Mouse (Mus musculus) cerebellum, adult (tissue): ENCODE results near the gene Odc1.
"Not testable (repeated sequence)": the region's sequence is repeated elsewhere in the genome, so short reads cannot be mapped to it uniquely, and the experiment has no call there.

ENCODE experiments used
- ATAC-seq: cut with Nextera tagmentation; 2 replicates; pipeline ENCODE4 v1.9.2; 2017; ENCODE audit warnings: mild to moderate bottlenecking, moderate library complexity, mixed read lengths; ENCODE audit not compliant: insufficient number of reproducible peaks, low FRiP score, low TSS enrichment

Gene Odc1

DNA sequence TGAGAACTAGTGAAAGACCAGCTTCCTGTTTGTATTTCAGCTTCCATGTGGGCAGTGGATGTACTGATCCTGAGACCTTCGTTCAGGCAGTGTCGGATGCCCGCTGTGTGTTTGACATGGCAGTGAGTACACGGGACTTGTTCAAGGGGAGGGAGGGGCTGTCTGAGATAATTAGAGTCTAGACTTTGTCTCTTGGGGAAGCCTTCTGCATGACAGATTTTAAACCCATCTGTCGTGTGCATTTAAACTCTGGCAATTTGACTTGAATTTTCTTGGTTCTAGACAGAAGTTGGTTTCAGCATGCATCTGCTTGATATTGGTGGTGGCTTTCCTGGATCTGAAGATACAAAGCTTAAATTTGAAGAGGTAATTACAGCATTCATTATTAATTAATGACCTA lies 3.9 kb downstream of the Odc1 start:
- no peak for ATAC-seq

DNA sequence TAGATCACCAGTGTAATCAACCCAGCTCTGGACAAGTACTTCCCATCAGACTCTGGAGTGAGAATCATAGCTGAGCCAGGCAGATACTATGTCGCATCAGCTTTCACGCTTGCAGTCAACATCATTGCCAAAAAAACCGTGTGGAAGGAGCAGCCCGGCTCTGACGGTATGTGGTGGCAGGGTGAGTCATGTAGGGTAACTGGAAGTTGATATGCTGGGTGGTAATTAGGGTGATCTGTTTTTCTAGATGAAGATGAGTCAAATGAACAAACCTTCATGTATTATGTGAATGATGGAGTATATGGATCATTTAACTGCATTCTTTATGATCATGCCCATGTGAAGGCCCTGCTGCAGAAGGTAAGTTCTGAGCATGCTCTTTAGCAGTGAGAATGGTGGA lies 4.8 kb downstream of the Odc1 start:
- ATAC-seq = not testable (repeated sequence)

DNA sequence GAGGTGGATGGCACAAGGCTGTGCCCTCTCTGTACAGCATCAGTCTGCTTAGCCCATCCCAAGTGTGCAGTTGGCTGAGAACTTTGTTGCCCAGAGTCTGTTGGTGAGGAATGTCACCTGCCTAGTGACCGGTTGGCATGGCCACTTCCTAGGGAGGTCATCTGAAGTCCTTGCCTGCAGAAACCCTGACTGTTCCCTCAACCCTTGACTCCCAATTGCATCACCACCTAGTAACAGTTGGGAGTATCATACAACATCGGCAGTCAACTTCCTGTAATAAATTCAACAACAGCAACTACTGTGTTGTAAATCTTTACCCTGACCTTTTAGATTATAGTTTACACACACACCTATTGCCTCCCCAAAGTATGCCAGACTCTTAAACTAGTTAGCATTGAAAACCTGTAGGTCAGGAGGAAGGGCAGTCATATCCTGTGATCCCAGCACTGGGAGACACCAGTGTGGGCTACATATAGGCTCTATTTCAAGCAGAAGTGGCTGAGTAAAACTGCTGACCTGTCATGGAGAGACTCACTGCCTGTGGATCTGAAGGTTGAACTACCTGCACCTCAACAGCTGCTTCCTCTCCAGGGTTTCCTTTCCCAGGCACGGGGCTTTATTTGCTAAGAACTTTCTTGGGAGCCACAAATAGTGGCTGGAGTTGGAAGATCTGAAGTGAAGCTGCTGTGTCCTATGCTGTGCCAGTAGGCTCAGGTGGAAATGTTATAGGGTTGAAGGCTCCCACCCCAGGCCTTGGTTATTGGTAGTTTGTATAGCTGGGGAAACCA lies 6.8 kb downstream of the Odc1 start:
- no peak for ATAC-seq

DNA sequence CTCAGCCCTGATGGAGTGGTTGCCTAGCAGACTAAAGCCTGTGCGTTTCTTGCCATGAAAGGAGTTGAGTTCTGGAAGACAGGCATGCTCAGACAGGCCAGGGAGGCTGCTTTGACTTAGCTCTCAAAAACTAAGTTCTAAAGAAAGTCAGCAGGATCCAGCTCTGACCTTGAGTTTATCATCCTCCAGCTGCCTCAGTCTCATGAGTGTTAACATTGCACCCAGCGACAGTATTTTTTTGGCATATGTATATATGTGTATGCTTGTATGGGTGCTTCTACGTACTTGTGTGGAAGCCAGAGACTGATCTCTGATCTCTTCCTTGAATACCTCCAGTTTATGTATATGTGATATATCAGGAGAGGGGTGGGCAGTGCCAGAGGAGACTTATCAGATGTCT lies 7.8 kb downstream of the Odc1 start:
- ATAC-seq = no peak

DNA sequence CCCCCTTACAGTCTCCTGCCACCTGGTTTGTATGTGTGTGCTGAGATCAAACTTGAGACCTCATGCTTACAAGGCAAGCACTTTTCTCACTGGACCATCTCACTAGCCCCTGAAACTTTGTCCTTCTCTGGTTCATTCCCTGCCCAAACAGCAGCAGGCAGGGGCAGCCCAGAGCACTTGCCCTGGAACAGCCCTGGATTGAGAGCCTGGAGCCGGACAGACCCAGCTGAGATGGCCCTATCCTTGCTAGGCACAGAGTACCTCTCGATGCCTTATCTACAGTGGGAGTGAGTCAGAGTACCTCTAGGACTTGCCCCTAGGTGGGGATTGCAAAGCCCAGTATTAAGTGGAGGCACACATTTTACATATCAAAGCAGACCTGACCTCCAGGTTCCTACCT lies 8.4 kb downstream of the Odc1 start:
- no peak for ATAC-seq

- ATAC-seq = no peak
These were observed 9.0 kb downstream of the Odc1 start for GRCm38 (mm10) chr12:17553627-17554026.

- ATAC-seq = peak; percentile 27; the same call in 1 of the 2 replicates
These were observed 9.8 kb downstream of the Odc1 start for GRCm38 (mm10) chr12:17554200-17554951.

DNA sequence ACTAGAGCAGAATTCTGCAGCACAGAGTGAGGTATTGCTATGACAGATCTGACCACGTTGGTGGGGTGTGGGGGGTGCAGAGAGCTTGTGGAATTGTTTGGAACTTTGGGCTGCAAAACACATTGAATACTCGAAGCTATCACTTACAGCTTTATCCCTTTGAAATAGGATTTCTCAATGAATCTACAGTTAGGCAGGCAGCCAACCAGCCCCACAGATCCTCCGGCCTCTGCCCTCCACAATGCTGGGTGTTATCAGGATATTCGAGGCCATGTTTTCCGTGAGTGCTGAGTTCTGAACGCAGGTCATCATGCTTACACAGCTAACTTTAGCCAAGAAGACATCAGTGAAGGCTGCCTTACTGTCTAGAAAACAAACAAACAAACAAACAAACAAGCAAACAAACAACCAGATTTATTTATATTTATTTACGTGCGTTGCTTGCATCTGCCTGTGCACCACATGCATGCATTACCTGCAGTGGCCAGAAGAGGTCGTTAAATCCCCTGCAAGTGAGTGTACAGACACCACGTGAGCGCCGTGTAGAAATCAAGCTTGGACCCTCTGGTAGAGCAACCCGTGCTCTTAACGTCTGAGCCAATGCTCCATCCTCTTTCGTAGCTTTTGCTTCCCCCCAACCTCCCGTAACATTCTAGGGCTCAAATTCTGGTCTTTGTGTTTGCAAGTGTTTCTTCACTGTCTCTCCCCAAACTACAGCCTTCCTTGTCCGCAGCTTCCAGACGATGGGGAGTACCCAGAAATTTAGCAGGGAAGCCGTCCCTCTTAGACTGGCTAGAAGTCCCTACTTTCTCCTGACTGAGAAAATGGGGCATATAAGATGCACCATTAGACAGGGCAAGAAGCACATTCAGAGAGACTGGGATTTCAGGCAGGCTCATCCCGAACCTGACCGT lies 12.1 kb downstream of the Odc1 start:
- ATAC-seq = peak; percentile 38; the same call in 1 of the 2 replicates

DNA sequence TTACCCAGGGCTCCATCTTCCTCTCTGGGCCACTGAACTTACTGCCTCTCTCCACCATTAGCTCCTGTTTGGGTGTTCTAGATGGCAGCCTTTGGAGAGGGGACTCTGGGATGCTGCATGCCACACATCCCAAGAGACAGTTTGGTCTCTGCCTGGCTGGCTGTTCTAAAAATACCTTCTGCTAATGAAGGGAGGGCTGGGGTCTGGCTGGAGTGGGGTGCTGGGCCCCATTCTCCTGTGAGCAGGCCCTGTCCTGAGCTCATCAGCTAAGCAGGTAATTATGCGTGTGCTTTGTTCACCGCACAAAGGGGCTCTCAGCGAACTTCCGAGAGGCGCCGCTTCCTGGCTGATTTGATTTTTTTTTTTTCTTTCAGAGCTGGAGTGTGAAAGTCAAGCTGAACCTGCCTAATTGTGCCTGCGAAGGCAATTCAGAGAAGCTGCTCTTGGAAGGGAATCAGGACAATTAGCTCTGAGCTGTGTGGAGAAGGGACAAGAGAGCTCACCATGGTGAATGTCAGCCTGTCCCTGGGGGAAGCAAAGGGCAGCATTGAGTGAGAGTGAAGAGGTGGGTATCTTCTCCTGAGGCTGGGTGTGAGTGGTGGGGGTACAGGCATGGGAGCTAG lies 12.9 kb downstream of the Odc1 start:
- ATAC-seq = 0 out of 2 replicates have a peak, but pooled peaks have one; percentile 22

GRCm38 (mm10) chr12:17557967-17558345 lies 13.4 kb downstream of the Odc1 start:
- ATAC-seq = no peak

DNA sequence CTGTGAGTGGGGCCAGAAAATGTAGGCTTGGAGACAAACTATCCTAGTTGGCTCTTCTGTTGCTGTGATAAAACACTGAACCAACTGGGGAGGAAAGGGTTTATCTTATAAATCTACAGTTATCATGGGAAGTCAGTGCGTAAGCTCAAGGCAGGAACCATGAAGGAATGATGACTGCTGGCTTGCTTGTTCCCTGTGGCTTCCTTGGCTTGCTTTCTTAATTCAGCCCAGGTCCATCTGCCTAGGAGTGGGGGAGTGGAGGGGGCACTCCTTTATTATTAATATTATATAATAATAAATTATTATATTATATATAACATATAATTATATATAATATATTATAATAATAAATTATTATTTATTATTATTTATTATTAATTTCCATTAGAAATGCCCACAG lies 17.8 kb downstream of the Odc1 start:
- ATAC-seq = no peak

DNA sequence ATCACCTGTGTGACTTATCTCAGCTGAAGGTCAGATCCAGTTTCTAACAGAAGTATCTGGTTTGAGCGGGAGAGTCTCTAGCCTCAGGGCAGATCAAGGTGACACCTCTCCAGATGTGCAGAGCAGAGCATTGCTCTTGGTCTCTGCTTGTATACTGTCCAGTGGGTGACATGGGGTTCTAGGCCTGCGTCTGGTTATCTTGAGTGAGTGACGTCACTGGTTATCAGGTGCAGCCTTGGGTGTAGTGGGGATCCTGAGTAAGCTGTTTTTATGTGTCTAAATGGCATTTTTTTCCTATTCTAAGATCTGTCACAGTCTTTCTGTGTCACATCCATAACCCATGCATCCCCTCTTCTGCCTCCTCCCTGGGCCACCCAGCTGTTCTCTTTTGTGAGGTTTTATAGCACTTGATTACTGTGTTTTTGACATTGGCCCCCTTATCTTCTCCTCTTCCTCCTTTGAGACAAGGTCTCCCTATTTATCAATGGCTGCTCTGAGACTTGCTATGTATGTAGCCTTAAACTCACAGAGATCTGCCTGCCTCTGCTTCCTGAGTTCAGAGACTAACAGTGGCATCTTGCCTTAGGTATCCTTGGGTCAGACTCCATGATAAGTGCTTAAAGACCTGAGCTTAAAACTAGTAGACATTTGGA lies 20.9 kb downstream of the Odc1 start:
- no peak for ATAC-seq

GRCm38 (mm10) chr12:17566046-17566408 lies 21.4 kb downstream of the Odc1 start:
- ATAC-seq = no peak

DNA sequence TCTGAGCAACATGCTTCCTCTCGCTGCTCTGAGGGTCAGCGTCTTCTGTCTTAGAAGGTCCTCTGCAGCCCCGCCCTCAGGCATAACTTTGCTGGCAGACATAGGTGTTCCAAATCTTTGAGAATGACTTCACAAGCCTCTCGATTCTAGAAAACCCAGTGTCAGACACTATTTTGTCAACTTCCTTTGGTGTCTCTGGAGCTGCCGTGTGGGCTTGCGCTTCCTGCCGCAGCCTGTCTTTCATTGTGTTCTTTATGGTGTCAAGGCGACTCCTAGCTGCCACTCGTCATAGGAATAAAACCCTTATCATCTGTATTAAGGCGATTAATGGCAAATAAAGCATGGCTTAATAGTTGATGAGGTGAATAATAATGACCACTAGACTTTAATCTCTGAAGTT lies 24.0 kb downstream of the Odc1 start:
- ATAC-seq = no peak

GRCm38 (mm10) chr12:17574591-17574990 lies 30.0 kb downstream of the Odc1 start:
- ATAC-seq = no peak

DNA sequence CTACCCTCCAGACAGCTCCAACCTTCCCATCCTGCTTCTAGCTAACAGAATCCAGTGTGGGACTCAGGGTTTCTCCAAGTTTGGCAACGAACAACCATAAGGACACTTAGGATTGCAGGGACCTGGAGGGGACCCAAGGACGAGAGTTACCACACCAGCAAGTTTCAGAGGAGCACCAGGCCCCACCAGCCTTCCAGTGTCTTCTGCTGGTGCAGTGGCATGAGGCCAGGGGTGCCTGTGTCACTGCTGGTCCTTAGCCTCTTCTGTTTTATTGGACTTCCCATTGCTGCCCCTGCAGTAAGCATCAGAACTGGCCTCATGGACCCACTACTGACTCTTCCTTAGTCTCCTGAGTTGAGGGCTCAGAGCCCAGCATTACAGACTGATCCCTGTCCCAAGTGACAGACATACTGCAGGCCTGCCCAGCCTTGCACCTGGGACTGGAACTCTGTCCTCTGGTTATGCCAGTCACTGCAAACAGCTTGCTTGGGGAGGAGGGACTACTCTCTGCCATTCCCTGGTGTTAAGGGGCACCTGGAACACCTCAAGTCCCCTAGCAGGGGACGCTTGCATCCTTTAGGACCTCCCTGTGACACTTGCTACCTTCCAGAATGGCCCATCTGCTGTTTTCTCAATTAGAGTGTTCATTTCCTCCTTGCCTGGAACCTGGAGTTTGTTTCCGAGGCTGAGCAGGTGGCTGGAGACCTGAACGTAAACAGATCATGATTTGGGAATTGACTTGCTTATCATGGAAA lies 30.7 kb downstream of the Odc1 start:
- ATAC-seq = peak; percentile 56

- peak; percentile 24; the same call in 1 of the 2 replicates for ATAC-seq
These were observed 31.4 kb downstream of the Odc1 start for GRCm38 (mm10) chr12:17576041-17576440.

DNA sequence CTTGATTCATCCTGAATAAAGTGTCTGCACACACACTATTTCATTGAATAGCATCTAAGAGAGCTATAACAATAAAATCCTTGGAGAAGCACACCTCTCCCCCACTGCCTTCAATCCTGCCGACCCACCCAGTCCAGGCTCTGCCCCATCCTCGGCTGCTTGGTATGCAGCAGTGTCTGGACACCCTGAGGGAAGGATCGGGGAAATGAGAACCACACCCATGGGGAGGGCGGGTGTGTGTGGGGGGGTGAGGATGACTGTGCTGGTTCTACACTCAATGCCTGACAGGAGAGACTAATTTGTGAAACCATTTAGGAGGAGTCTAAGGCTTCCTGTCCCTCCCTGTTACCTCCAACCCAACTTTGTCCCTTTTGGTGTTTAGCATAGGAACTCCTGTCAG lies 34.0 kb downstream of the Odc1 start:
- ATAC-seq = no peak

GRCm38 (mm10) chr12:17581001-17581400 lies 36.4 kb downstream of the Odc1 start:
- ATAC-seq = no peak
